Comparison of ENCODE assay signal across 27 mouse cellular contexts in the genomic region with DNA sequence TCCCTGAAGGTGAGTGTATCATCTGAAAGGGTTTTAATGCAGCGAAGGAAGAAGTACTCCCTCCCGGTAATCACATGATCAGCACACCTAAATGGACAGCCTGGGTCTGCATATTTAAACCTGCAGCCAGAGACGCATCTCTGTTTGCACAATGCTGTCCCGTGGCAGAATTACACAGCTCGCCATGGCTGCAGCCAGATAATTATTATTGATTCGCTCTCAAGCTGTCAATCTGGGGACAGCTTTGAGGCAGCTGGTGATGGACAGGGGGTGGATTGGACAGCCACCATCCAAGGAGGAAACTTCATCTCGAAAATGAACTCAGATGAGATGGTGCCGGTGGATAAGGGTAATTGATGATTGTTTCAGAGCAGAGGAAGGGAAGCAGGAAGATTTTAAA.
A peak's percentile ranks its signal among the peaks of the same experiment; 100 is the strongest.
DNase-seq lines count a peak whose midpoint lies in the region; ATAC-seq and TF ChIP-seq lines count a peak whose summit lies in the region.
"Had no signal": no experiment of that assay in that cellular context is flagged by ENCODE, and none has a peak within 500 bp of the region (broad histone marks: within the 10 kb centered on the region; RNA-seq: fewer than 3 reads in every experiment).

No protein-coding gene starts in this region.

- peak; percentile 7 for DNase-seq in embryo, embryonic 11 days
- no peak for DNase-seq in embryo, embryonic 9.5 days (ENCODE audit: extremely low spot score)
- peak; percentile 27 for DNase-seq in brain, embryonic 14.5 days (ENCODE audit: low read depth)
- no peak for DNase-seq in thymus, postnatal 0 days (ENCODE audit: low spot score)
- DNase-seq in adrenal gland, postnatal 14 days = no peak
- DNase-seq: adrenal gland, postnatal 10 days; cerebellum, adult 11 months; cerebellum, postnatal 25 days; gastrocnemius, postnatal 25 days; heart, adult 2 months; heart, postnatal 36 days; kidney, postnatal 36 days; layer of hippocampus, adult 9-11 months; left cerebral cortex, postnatal 4 days; lung, adult 2 months; right cerebral cortex, postnatal 25 days had no signal

- H3K4me1 ChIP-seq in hindbrain, embryonic 16.5 days (ENCODE audit: control insufficient read depth, insufficient read depth, low read depth, low read length) = no peaks in the 10 kb centered on the region
- no peaks in the 10 kb centered on the region for H3K4me1 ChIP-seq in neural tube, embryonic 14.5 days (ENCODE audit: control insufficient read depth, insufficient read depth, low read length)
- H3K4me1 ChIP-seq: embryonic facial prominence, embryonic 12.5 days; forebrain, embryonic 15.5 days; stomach, embryonic 15.5 days had no signal

- peak overlapping the region; percentile 8; the same call in 1 of the 2 replicates for H3K4me2 ChIP-seq in hindbrain, embryonic 16.5 days (ENCODE audit: low read length)
- H3K4me2 ChIP-seq in neural tube, embryonic 14.5 days (ENCODE audit: low read depth, low read length) = peak overlapping the region; percentile 16; the same call in 1 of the 2 replicates
- H3K4me2 ChIP-seq: embryonic facial prominence, embryonic 12.5 days; forebrain, embryonic 15.5 days; liver, embryonic 11.5 days; stomach, embryonic 15.5 days had no signal

- no peak overlapping the region for H3K9ac ChIP-seq in hindbrain, embryonic 16.5 days (ENCODE audit: low read depth, low read length)
- no peak overlapping the region for H3K9ac ChIP-seq in neural tube, embryonic 14.5 days (replicated peaks; ENCODE audit: low read depth, low read length)
- H3K9ac ChIP-seq: embryonic facial prominence, embryonic 12.5 days; forebrain, embryonic 15.5 days; stomach, embryonic 15.5 days had no signal

- H3K27me3 ChIP-seq in hindbrain, embryonic 16.5 days (replicated peaks; ENCODE audit: control insufficient read depth, insufficient read depth, low read length) = no peaks in the 10 kb centered on the region
- no peaks in the 10 kb centered on the region for H3K27me3 ChIP-seq in neural tube, embryonic 14.5 days (ENCODE audit: control insufficient read depth, insufficient read depth, low read length)
- H3K27me3 ChIP-seq: embryonic facial prominence, embryonic 12.5 days; forebrain, embryonic 15.5 days; stomach, embryonic 15.5 days had no signal

- no peak overlapping the region for H3K4me3 ChIP-seq in hindbrain, embryonic 16.5 days (ENCODE audit: low read length)
- no peak overlapping the region for H3K4me3 ChIP-seq in neural tube, embryonic 14.5 days (ENCODE audit: low read depth, low read length)
- H3K4me3 ChIP-seq: embryonic facial prominence, embryonic 12.5 days; erythroblast, embryonic 14.5 days; forebrain, embryonic 15.5 days; heart, adult 2 months; left cerebral cortex, adult 2 months; stomach, embryonic 15.5 days had no signal

- H3K27ac ChIP-seq in hindbrain, embryonic 16.5 days (ENCODE audit: low read depth, low read length) = no peak overlapping the region
- H3K27ac ChIP-seq in neural tube, embryonic 14.5 days (ENCODE audit: low read depth, low read length) = no peak overlapping the region
- H3K27ac ChIP-seq: embryonic facial prominence, embryonic 12.5 days; forebrain, embryonic 15.5 days; heart, adult 2 months; left cerebral cortex, adult 2 months; stomach, embryonic 15.5 days had no signal

- TF ChIP-seq CTCF in brain, embryonic 14.5 days (IDR thresholded peaks at IDR 0.05; ENCODE audit: borderline replicate concordance, extremely low read depth, insufficient read depth, insufficient read length) = no peak

- 48% methylated on average over 8 of the region's 8 CpGs for WGBS in hindbrain, embryonic 16.5 days
- WGBS in neural tube, embryonic 14.5 days = 39% methylated on average over 8 of the region's 8 CpGs

- no peak for TF ChIP-seq POLR2A in brain, embryonic 14.5 days (IDR thresholded peaks at IDR 0.05; ENCODE audit: borderline replicate concordance, extremely low read depth, insufficient read depth, insufficient read length, poor library complexity, severe bottlenecking)

- no peak for ATAC-seq in hindbrain, embryonic 16.5 days
- peak; percentile 34; the same call in 1 of the 2 replicates for ATAC-seq in neural tube, embryonic 14.5 days (ENCODE audit: low read depth)
- ATAC-seq: CD4-positive, CD25-positive, alpha-beta regulatory T cell, adult 4 months; forebrain, embryonic 15.5 days; intestine, embryonic 16.5 days; Patski had no signal

- H3K9me3 ChIP-seq in hindbrain, embryonic 16.5 days (ENCODE audit: control insufficient read depth, low read length) = no peaks in the 10 kb centered on the region
- H3K9me3 ChIP-seq in neural tube, embryonic 14.5 days (ENCODE audit: control insufficient read depth, low read length) = no peaks in the 10 kb centered on the region
- H3K9me3 ChIP-seq: embryonic facial prominence, embryonic 12.5 days; forebrain, embryonic 15.5 days; stomach, embryonic 15.5 days had no signal

- no peaks in the 10 kb centered on the region for H3K36me3 ChIP-seq in hindbrain, embryonic 16.5 days (ENCODE audit: control insufficient read depth, insufficient read depth, low read length)
- no peaks in the 10 kb centered on the region for H3K36me3 ChIP-seq in neural tube, embryonic 14.5 days (ENCODE audit: control insufficient read depth, insufficient read depth, low read length)
- H3K36me3 ChIP-seq: embryonic facial prominence, embryonic 12.5 days; forebrain, embryonic 15.5 days; stomach, embryonic 15.5 days had no signal

Comparison
In these comparisons a context has a peak if more than half of its experiments do, and no peak if none do; other contexts are left out.
1. DNase-seq: peak in embryo, embryonic 11 days (single experiment) and brain, embryonic 14.5 days (single experiment); none in embryo, embryonic 9.5 days (single experiment), thymus, postnatal 0 days (single experiment) and adrenal gland, postnatal 14 days (single experiment).